Mouse (Mus musculus) kidney, adult 2 months (tissue): ENCODE results near the gene Plekhf1.

ENCODE experiments used
- CTCF ChIP-seq: fragments of 200-500 bp; conservative IDR thresholded peaks from 2 replicates; pipeline ENCODE4 v1.5.1; 2011; ENCODE audit warnings: low read depth, mild to moderate bottlenecking, control low read depth, low read length, moderate library complexity, mixed read lengths; ENCODE audit not compliant: insufficient read depth, insufficient read length
- POLR2A ChIP-seq: fragments of 200-500 bp; IDR thresholded peaks from one replicate; pipeline ENCODE4 v1.6.1; 2011; ENCODE audit warnings: low read depth, low read length, control low read depth

DNA sequence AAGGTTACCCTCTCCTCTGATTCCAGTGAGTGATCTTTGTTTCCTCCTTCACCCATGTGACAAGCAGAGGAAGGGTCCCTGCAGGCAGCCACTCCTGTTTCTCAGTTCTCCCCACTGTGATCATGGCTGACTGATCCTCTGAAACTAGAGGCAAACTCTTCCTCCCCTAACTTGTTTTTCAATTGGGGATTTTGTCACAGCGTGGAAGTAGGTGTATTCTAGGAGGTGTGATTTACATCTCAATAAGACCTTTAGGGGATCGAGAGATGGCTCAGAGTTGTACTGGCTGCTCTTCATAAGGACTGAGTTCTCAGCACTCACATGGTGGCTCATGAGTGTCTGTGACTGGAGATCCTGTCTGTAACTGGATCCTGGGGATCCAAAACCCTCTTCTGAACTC, 22.0 kb downstream of the Plekhf1 start:
- TF ChIP-seq POLR2A = no peak
- TF ChIP-seq CTCF = no peak
